Mouse (Mus musculus): ENCODE measurements around the gene Defa17.
"Not testable (repeated sequence)": the region's sequence is repeated elsewhere in the genome, so short reads cannot be mapped to it uniquely, and the experiment has no call there.

The Defa17 gene

DNA sequence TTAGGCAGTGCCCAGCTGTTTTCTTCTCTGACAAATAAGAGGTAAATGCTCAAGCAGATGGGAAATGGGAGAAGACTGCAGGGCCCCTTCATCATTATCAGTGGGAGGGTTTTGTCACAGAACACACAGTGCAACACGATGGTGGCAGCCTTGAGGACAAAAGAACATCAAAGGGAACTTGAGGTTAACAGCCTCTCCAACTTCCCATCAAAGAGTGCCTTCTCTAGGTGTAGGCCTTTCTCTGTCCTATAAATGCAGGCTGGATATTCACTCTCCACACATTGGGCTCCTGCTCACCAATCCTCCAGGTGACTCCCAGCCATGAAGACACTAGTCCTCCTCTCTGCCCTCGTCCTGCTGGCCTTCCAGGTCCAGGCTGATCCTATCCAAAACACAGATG is at the start of gene Defa17:
Gene Defa17 (plus strand): TSS at position 301 of the 400 bp plus-strand sequence.
- not testable (repeated sequence) for DNase-seq (ENCODE audit: low spot score in 2 of 2)

DNA sequence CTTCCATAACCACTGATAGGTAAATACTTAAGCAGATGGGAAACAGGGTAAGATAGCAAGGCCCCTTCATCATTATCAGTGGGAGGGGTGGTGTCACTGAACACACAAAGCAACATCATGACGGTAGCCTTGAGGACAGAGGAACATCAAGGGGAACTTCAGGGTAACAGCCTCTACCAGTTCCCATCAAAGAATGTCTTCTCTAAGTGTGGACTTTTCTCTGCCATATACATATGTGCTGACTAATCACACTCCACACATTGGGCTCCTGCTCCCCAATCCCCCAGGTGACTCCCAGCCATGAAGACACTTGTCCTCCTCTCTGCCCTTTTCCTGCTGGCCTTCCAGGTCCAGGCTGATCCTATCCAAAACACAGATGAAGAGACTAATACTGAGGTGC is 37.7 kb upstream of the Defa17 start, which contains the start of gene Defa26:
Gene Defa26 (plus strand): TSS at position 301 of the 400 bp plus-strand sequence.
- not testable (repeated sequence) for DNase-seq (ENCODE audit: low spot score in 2 of 2)

GRCm38 (mm10) chr8:21665497-21665896 is 9.9 kb downstream of the Defa17 start, which contains the start of gene Defa34:
Gene Defa34, plus strand, starts transcription at chr8:21665797.
- DNase-seq (ENCODE audit: low spot score in 2 of 2), result not testable (repeated sequence)

- DNase-seq (ENCODE audit: low spot score in 2 of 2), result not testable (repeated sequence)
These were observed 48.0 kb downstream of the Defa17 start, which contains the start of gene AY761184 for GRCm38 (mm10) chr8:21703545-21703944. Gene AY761184, minus strand, starts transcription at chr8:21703645.

Data from frontal cortex, postnatal 10 days (tissue).